Mouse (Mus musculus) stomach, postnatal 0 days (tissue): Measurements from ENCODE around the gene Dexi. TPM values are rescaled to one million over a fixed set of nuclear protein-coding genes. Genes with fewer than 3 reads are reported as not detected.

Experiments
- ATAC-seq: fragments of 200-750 bp; cut with Nextera tagmentation; 2 replicates; pipeline ENCODE4 v1.8.0; 2017; ENCODE audit not compliant: low FRiP score, low TSS enrichment
- DNase-seq: peaks from one replicate; pipeline ENCODE4 v3.0.0-alpha.2; 2016; ENCODE audit warnings: low spot score
- H3K27ac ChIP-seq: fragments of 300-500 bp; sonication (generic); replicated peaks from 2 replicates; pipeline ENCODE4 v1.5.1; 2014; ENCODE audit warnings: mild to moderate bottlenecking, control low read depth
- H3K27me3 ChIP-seq: fragments of 300-500 bp; sonication (generic); 2 replicates; pipeline ENCODE4 v1.6.1; 2014; ENCODE audit warnings: low read length; ENCODE audit not compliant: control insufficient read depth, insufficient read depth
- H3K36me3 ChIP-seq: fragments of 300-500 bp; sonication (generic); 2 replicates; pipeline ENCODE4 v1.6.1; 2014; ENCODE audit warnings: low read length, mixed read lengths; ENCODE audit not compliant: control insufficient read depth, insufficient read depth
- H3K4me1 ChIP-seq: fragments of 300-500 bp; sonication (generic); replicated peaks from 2 replicates; pipeline ENCODE4 v1.6.1; 2014; ENCODE audit warnings: antibody characterized with exemption; ENCODE audit not compliant: control insufficient read depth, insufficient read depth
- H3K4me2 ChIP-seq: fragments of 300-500 bp; sonication (generic); replicated peaks from 2 replicates; pipeline ENCODE4 v1.6.1; 2014; ENCODE audit warnings: low read depth, mild to moderate bottlenecking, control low read depth, moderate library complexity
- H3K4me3 ChIP-seq: fragments of 300-500 bp; sonication (generic); 2 replicates; pipeline ENCODE4 v1.5.1; 2014; ENCODE audit warnings: low read depth, low read length, control low read depth
- H3K9ac ChIP-seq: fragments of 300-500 bp; sonication (generic); 2 replicates; pipeline ENCODE4 v1.6.1; 2014; ENCODE audit warnings: mild to moderate bottlenecking, low read length, control low read depth, mixed read lengths
- H3K9me3 ChIP-seq: fragments of 300-500 bp; sonication (generic); 2 replicates; pipeline ENCODE4 v1.6.1; 2016; ENCODE audit warnings: low read length; ENCODE audit not compliant: control insufficient read depth
- CTCF ChIP-seq: IDR thresholded peaks from 2 replicates; pipeline ENCODE4 v1.5.1; 2016; ENCODE audit warnings: antibody characterized with exemption, low read depth, mild to moderate bottlenecking, moderate library complexity
- EP300 ChIP-seq: optimal IDR thresholded peaks from 2 replicates; pipeline ENCODE3; 2016; ENCODE audit warnings: antibody characterized with exemption
- WGBS: fragments of 180-500 bp; shearing (Covaris S2); extraction: QIAGEN DNeasy Blood & Tissue Kit; methylation state at CpG from one replicate; pipeline ENCODE4 v1.1.7; 2014; 5-methylcytosine and 5-hydroxymethylcytosine counted together
- polyA plus RNA-seq: library from polyadenylated mRNA; unstranded; fragments of >200 nt; fragmentation: Nextera tagmentation; extraction: Ambion mirVana; gene quantifications from 2 replicates; pipeline ENCODE4 v1.2.1, GENCODE M21; 2015

The Dexi gene
- polyA plus RNA-seq, 1 experiment from 2014 or later, result 23.5 TPM

GRCm38 (mm10) chr16:10536323-10536722, 6.5 kb downstream of the Dexi start:
- H3K9ac ChIP-seq, result no peak overlapping the region
- no peaks in the 10 kb centered on the region for H3K9me3 ChIP-seq
- TF ChIP-seq EP300, result no peak
- no peak for TF ChIP-seq CTCF
- no peaks in the 10 kb centered on the region; the same call in 1 of the 2 replicates for H3K36me3 ChIP-seq
- no peak overlapping the region for H3K4me3 ChIP-seq
- no peak overlapping the region for H3K27ac ChIP-seq
- 74% methylated on average over 5 of the region's 5 CpGs for WGBS
- no peaks in the 10 kb centered on the region for H3K27me3 ChIP-seq
- peaks cover 12% of the 10 kb centered on the region for H3K4me1 ChIP-seq
- ATAC-seq (no peak), DNase-seq (no peak)
- no peak overlapping the region for H3K4me2 ChIP-seq

GRCm38 (mm10) chr16:10534567-10534966, 8.3 kb downstream of the Dexi start:
- H3K4me1 ChIP-seq, result peaks cover under 1% of the 10 kb centered on the region; the same call in 1 of the 2 replicates
- no peak overlapping the region for H3K4me3 ChIP-seq
- no peak overlapping the region for H3K9ac ChIP-seq
- no peak for DNase-seq
- 71% methylated on average over 7 of the region's 7 CpGs for WGBS
- H3K27me3 ChIP-seq, result no peaks in the 10 kb centered on the region
- ATAC-seq, result no peak
- TF ChIP-seq EP300, result no peak
- TF ChIP-seq CTCF, result no peak
- no peak overlapping the region for H3K27ac ChIP-seq
- peaks cover 7% of the 10 kb centered on the region; the same call in 1 of the 2 replicates for H3K36me3 ChIP-seq
- H3K9me3 ChIP-seq, result no peaks in the 10 kb centered on the region
- H3K4me2 ChIP-seq, result no peak overlapping the region

- TF ChIP-seq EP300, result no peak
- TF ChIP-seq CTCF, result no peak
- Histone ChIP-seq H3K27ac (no peak overlapping the region), H3K9me3 (no peaks in the 10 kb centered on the region), H3K4me1 (no peaks in the 10 kb centered on the region), H3K9ac (no peak overlapping the region), H3K27me3 (no peaks in the 10 kb centered on the region), H3K36me3 (peaks cover 7% of the 10 kb centered on the region; the same call in 1 of the 2 replicates), H3K4me2 (no peak overlapping the region), H3K4me3 (no peak overlapping the region)
- ATAC-seq (no peak), DNase-seq (no peak)
- WGBS, result 94% methylated on average over 4 of the region's 4 CpGs
These were observed 9.1 kb downstream of the Dexi start for GRCm38 (mm10) chr16:10533781-10534180.

- no peak for DNase-seq
- WGBS, result 84% methylated on average over 4 of the region's 4 CpGs
These were observed 12.7 kb downstream of the Dexi start for GRCm38 (mm10) chr16:10530179-10530578.

GRCm38 (mm10) chr16:10528382-10528781, 14.5 kb downstream of the Dexi start:
- TF ChIP-seq EP300, result no peak
- ATAC-seq, result no peak

More at GRCm38 (mm10) chr16:10530179-10530578, 12.7 kb downstream of the Dexi start:
- H3K9ac ChIP-seq, result no peak overlapping the region
- no peaks in the 10 kb centered on the region for H3K9me3 ChIP-seq
- H3K27me3 ChIP-seq, result no peaks in the 10 kb centered on the region
- no peaks in the 10 kb centered on the region for H3K4me1 ChIP-seq
- H3K27ac ChIP-seq, result no peak overlapping the region
- TF ChIP-seq CTCF (no peak), EP300 (no peak)
- ATAC-seq, result no peak
- H3K36me3 ChIP-seq, result peaks cover 7% of the 10 kb centered on the region; the same call in 1 of the 2 replicates
- no peak overlapping the region for H3K4me3 ChIP-seq
- H3K4me2 ChIP-seq, result no peak overlapping the region

GRCm38 (mm10) chr16:10527046-10527644, 15.7 kb downstream of the Dexi start:
- Histone ChIP-seq H3K27ac (no peak overlapping the region), H3K36me3 (peaks cover 7% of the 10 kb centered on the region; the same call in 1 of the 2 replicates), H3K4me1 (no peaks in the 10 kb centered on the region), H3K4me3 (no peak overlapping the region), H3K27me3 (no peaks in the 10 kb centered on the region), H3K9ac (no peak overlapping the region), H3K4me2 (no peak overlapping the region), H3K9me3 (no peaks in the 10 kb centered on the region)
- ATAC-seq (no peak), DNase-seq (no peak)
- TF ChIP-seq EP300 (no peak), CTCF (peak; percentile 33)
- 75% methylated on average over 6 of the region's 6 CpGs for WGBS

More at GRCm38 (mm10) chr16:10528382-10528781, 14.5 kb downstream of the Dexi start:
- Histone ChIP-seq H3K4me2 (no peak overlapping the region), H3K4me1 (no peaks in the 10 kb centered on the region), H3K27ac (no peak overlapping the region), H3K36me3 (peaks cover 7% of the 10 kb centered on the region; the same call in 1 of the 2 replicates), H3K4me3 (no peak overlapping the region), H3K9me3 (no peaks in the 10 kb centered on the region), H3K9ac (no peak overlapping the region), H3K27me3 (no peaks in the 10 kb centered on the region)
- DNase-seq, result no peak
- WGBS, result 85% methylated on average over 3 of the region's 3 CpGs
